Mouse (Mus musculus) embryonic fibroblast, embryonic 13.5 days (primary cell): ENCODE results near the gene Sv2c.

Experiments
- CTCF ChIP-seq: IDR thresholded peaks from 2 replicates; pipeline ENCODE4 v1.5.1; 2011; ENCODE audit warnings: mild to moderate bottlenecking, control low read depth, low read length, moderate library complexity, borderline replicate concordance; ENCODE audit not compliant: insufficient read depth
- POLR2A ChIP-seq: IDR thresholded peaks from 2 replicates; pipeline ENCODE4 v1.6.1; 2011; ENCODE audit warnings: low read depth, mild to moderate bottlenecking, control low read depth, low read length, moderate library complexity

DNA sequence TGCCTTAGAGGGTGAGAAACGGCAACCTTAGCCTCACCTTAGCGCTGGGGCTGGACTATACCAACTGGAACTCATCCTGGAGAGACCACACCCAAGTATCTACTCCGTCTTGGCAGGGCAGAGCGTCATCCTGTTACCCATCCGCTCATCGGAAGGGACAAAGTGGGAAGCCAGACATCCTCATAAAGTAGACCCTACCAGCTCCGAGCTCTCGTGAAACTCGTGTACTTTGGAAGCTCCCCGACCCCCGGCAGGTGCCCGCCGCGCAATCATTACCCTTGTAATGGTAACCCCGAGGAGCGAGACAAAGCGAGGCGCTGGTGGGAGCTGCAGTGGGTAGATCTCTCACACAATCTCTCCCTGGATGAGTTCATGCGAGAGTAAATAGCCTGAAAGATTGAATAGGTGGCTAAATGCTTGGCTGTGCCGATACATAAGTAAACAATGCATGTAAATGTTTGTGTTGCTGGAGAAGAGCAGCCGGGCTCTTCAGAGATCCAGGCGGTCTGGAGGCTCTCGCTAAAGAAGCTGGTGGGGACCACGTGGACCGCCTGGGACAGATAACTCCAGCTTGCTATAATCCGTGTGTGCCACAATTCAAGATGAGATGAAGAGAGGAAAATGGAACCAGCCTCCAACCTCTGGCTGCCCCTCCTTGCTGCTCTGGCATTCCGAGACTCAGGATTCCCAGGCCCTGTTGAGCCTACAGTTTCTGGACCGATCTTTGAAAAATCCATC lies 1.2 kb upstream of the Sv2c start:
- TF ChIP-seq CTCF = no peak
- TF ChIP-seq POLR2A = no peak
